Mouse (Mus musculus): Measurements from ENCODE around the gene Speer2.

The Speer2 gene

DNA sequence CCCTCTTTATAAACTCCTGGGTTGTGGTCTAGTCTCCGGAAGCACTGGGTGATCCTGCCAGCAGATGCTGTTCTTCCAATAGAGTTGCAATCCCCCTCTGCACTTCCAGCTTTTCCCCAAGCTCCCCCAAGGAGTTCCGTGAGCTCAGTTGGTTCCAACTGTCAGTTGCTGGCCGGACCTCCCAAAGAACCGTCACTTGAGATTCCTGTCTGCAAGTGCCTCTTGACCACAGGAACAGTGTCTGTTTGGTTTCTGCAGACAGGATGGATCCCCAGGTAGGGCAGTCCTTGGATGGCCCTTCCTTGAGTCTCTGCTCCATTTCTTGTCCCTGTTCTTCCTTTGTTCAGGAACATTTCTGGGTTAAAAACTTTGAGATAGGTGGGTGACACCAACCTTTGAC is at the start of gene Speer2:
Gene Speer2 (minus strand): TSS at position 101 of the 400 bp plus-strand sequence.
- CTCF ChIA-PET = no interaction called here
- POLR2A ChIA-PET = no interaction called here

DNA sequence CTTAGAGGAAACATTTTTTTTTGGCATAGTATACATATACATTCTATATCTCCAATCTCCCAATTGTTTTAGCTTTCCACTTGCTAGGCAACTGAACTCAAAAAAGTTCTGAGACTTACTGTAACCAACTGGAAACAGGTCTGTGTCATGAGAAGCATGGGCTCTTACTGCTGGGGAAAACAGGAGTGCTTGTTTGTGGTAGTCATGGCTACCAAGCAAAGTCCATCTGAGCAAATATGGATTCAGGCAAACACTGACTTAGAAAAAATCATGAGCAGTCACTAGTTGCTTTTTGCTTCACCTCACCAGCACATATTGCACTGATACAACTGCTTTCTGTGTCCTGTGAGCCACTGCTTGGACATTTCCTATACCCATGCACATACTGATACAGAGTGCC is 40.8 kb upstream of the Speer2 start:
- POLR2A ChIA-PET = no interaction called here
- CTCF ChIA-PET = no interaction called here

DNA sequence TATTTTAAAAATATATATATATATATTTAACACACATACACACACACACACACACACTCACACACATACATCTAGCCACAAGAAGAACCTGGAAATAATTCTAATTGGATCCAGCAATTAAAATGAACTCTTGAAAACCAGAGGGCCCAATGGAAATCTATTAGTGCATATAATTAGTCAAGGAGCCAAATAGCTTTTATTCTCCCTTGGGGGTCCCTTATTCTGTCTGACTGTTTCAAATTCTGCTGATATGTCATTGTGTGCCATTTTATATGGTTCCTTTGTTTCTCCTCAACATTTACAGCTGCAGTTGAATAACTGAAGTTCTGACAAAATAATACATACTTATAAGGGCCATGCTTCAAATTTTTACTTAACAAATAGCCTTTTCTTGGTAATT is 17.2 kb upstream of the Speer2 start:
- POLR2A ChIA-PET = no interaction called here
- CTCF ChIA-PET = no interaction called here

DNA sequence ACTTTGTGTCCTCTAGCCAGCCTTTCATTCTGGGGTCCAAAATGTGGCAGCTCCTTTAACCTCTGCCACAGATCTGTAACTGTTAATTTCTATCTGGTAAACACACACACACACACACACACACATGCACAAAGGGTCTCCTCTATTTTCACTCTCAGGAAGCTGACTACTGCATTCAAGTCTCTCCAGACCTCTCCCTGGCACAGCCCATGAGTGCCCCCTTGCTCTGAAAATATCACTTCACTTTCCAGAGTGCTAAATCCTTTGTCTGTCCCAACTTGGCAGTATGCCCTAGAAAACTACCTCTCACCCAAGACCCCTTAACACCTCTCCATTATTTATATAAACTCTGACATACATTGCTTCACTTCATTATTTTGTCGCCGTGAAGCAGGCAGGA is 26.9 kb downstream of the Speer2 start:
- CTCF ChIA-PET = no interaction called here
- POLR2A ChIA-PET = no interaction called here

DNA sequence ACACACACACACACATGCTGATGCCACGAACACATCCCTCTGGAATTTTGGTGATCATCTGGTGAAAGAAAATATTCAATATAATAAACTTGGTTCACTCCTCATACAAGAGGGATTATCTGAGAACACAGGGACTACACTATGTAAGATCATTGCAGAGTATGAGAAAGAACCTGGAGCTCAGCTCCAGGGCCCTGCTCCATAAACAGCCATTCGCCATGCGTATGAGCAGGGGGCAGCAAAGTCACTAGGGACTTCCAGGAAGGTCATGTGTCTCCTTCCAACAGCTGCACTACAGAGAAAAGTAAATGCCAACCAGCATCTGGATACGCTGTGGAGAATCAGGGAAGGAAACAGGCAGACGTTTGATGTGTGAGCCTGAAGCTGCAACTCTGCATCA is 49.9 kb downstream of the Speer2 start:
- POLR2A ChIA-PET = no interaction called here
- CTCF ChIA-PET = no interaction called here

Data from embryonic stem cell, embryonic (primary cell).